Mouse (Mus musculus) C2C12 (cell line): ENCODE measurements around the gene Ano3.

Experiments used
- CEBPB ChIP-seq: IDR thresholded peaks from one replicate; pipeline ENCODE4 v1.6.1; 2011; ENCODE audit warnings: low read depth, mild to moderate bottlenecking, control low read depth, moderate library complexity
- CTCF ChIP-seq: IDR thresholded peaks from one replicate; pipeline ENCODE4 v1.5.1; 2011; ENCODE audit not compliant: control insufficient read depth, insufficient read depth, insufficient read length
- FOSL1 ChIP-seq: IDR thresholded peaks from one replicate; pipeline ENCODE4 v1.8.0; 2011; ENCODE audit warnings: mild to moderate bottlenecking, low read length; ENCODE audit not compliant: poor library complexity, insufficient read depth, severe bottlenecking
- MAX ChIP-seq: IDR thresholded peaks from one replicate; pipeline ENCODE4 v1.6.1; 2011; ENCODE audit warnings: mild to moderate bottlenecking, control low read depth
- MYOD1 ChIP-seq: IDR thresholded peaks from one replicate; pipeline ENCODE4 v1.6.1; 2011; ENCODE audit warnings: low read depth; ENCODE audit not compliant: control insufficient read depth, insufficient read length
- MYOG ChIP-seq: IDR thresholded peaks from one replicate; pipeline ENCODE4 v1.6.1; 2011; ENCODE audit not compliant: control insufficient read depth, insufficient read length; ENCODE audit errors: extremely low read depth
- USF1 ChIP-seq: IDR thresholded peaks from one replicate; pipeline ENCODE4 v1.6.1; 2011; ENCODE audit warnings: low read depth, mild to moderate bottlenecking, control low read depth, moderate library complexity

DNA sequence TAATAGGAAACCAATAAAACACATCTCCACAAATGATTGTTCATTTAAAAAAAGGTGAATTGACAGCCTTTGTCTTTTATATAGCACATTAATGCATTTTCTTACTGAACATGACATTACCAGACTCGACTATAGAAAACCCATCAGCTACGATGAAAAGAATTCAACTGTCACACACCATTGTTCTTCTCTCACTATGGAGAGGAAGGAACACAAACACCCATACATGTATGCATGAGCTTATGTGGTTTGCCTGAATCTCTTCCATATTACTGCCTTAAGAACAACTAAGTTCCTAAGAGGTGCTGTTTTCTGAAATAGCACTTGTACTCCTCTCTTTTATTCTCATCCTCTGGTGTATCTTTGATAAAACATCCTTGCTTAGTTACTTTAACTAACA lies 191.3 kb downstream of the Ano3 start:
- TF ChIP-seq USF1, result no peak
- TF ChIP-seq CTCF, result no peak
- no peak for TF ChIP-seq MAX
- TF ChIP-seq MYOG, result no peak
- TF ChIP-seq MYOD1, result no peak
- TF ChIP-seq FOSL1, result no peak
- TF ChIP-seq CEBPB, result no peak
